Mouse (Mus musculus) frontal cortex, postnatal 10 days (tissue): ENCODE results near the gene Ncor2.

ENCODE experiments used
- DNase-seq, 2 experiments: peaks; one replicate each; pipeline ENCODE4 v3.0.0; 2022; ENCODE audit warnings: low spot score in 2 of 2, mixed read lengths in 1 of 2

The Ncor2 gene

DNA sequence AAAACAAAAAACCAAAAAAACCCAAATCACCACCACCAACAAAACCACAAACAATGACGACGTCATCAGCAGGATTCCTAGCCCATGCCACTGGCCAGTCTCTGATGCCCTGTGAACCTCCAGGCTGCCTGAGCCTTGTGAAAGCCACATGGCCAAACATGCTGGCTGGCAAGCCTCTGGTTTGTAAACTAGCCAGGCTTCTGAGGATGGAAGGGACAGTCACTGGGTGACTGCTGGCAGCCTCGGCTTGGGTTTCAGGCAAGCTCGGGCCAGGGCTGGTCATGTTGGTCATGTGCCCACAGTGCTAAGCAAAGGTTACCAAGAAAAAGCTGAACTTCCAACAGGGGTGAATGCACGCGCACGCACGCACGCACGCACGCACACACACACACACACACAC lies 157.7 kb downstream of the Ncor2 start:
- no peak for DNase-seq

- DNase-seq = no peak
Observed at GRCm38 (mm10) chr5:125019099-125019498, 159.9 kb downstream of the Ncor2 start.

- DNase-seq = no peak
Observed at GRCm38 (mm10) chr5:125017332-125017731, 161.7 kb downstream of the Ncor2 start.

- no peak for DNase-seq
Observed at GRCm38 (mm10) chr5:125016421-125017242, 162.4 kb downstream of the Ncor2 start.

DNA sequence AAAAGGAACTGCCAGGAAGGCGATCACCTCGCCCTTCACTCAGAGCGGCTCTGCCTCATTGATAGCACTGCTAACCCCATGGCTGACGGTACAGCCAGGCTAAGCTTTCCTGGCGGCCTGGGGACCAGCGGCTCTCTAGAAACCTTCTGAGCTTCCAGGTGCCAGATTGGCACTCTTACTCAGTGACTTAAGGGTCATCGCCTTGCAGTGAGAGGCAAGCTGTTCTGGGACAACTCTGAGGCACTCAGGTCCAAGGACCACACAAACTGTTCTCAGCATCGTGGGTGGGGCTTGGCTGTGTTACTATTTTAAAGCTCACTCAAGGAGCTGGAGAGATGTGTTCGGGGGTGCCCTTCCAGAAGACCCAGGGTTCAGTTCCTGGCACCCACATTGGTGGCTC lies 163.4 kb downstream of the Ncor2 start:
- DNase-seq = no peak

DNA sequence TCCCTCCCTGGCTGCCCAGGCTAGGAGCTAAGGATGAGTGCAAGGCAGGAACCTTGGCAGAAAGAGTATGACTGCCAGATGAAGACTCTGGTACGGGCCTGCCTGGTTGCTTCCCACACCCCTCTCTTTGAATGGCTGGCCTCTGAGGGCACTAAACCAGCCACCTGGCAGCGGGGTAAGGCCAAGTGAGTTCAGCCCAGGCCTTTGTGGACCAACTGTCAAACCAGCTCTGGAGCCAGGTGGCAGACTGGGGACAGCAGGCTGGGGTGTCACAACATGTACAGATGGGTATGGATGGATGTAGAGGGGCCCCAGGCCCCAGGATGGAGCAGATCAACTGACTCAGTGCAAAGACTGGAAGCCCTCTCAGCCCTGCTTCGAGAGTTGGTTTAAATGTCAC lies 164.0 kb downstream of the Ncor2 start:
- DNase-seq = no peak

- peak in 1 of 2 experiments; percentile 56 for DNase-seq
Observed at GRCm38 (mm10) chr5:125014497-125014896, 164.5 kb downstream of the Ncor2 start.

- no peak for DNase-seq
Observed at GRCm38 (mm10) chr5:125011628-125012027, 167.4 kb downstream of the Ncor2 start.

DNA sequence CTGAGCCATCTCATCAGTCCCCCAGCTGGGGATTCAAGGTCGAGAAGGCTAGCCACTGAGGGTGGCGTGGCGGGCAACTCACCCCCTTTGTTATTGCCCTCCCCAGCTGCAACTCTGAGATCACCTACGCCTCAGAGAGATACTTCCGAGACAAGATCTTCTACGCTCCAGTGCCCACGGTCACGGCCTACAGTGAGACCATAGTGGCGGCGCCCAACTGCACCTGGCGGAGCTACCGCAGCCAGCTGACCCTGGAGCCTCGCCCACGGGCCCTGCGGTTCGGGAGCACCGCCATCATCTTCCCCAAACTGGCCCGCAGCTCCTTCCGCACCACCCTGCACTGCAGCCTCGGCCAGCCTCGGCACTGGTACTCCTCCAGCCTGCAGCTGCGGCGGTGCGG lies 167.9 kb downstream of the Ncor2 start:
- no peak for DNase-seq

DNA sequence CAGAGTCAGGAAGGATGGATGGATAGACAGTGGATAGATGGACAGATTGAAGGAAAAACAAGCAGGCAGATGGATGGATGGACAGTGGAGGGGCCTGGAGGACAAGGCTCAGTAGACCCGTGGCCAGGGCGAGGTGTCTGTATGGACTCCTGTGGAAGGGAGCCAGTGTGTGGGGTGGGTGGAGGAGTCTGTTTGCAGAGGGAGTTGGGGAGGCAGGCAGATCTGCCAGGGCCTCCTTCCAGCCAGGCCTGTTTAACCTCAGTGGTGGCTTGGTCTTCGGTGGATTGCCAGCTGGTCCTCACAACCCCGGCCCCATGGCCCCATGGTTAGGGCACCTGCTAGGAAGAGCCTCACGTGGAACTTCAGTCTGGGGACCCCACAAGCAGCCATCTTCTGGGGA lies 172.1 kb downstream of the Ncor2 start:
- DNase-seq = no peak

DNA sequence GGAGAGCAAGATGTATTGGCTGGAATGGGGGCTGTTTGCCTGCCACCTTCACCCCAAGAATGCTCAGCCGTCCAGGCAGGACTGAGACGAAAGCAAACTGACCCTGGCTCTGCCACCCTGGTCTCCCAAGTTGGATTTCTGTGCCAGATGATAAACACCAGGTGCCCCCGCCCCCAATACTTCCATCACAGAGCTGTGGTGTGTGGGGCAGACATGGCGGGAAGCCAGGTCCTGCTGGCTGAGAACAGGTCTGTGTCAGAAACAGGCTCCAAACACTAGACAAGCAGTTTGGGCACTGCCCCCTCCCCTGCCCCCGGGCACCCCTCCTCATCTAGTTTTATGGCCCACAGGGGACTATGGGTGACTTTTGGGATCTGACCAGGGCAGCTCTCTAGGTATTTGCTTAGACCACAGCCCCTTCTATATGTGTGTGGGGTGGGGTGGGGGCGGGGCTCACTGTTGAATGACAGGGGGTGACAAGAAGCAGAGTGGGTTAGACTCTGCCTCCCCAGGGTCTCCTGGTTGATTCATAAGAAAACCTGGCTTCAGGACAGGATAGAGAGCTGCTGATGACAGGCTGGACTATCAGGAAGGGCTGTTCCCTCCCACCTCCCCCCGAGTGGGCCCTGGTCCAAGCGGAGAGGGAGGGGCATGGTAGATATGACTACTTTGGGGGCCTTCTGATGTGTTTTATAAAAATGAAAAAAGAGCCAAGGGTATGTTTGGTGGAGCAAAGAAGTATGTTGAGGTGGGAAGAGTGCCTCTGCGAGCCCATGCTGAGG lies 173.0 kb downstream of the Ncor2 start:
- DNase-seq = peak in 1 of 2 experiments; percentile 15

- DNase-seq = no peak
Observed at GRCm38 (mm10) chr5:125003873-125004255, 175.2 kb downstream of the Ncor2 start.

DNA sequence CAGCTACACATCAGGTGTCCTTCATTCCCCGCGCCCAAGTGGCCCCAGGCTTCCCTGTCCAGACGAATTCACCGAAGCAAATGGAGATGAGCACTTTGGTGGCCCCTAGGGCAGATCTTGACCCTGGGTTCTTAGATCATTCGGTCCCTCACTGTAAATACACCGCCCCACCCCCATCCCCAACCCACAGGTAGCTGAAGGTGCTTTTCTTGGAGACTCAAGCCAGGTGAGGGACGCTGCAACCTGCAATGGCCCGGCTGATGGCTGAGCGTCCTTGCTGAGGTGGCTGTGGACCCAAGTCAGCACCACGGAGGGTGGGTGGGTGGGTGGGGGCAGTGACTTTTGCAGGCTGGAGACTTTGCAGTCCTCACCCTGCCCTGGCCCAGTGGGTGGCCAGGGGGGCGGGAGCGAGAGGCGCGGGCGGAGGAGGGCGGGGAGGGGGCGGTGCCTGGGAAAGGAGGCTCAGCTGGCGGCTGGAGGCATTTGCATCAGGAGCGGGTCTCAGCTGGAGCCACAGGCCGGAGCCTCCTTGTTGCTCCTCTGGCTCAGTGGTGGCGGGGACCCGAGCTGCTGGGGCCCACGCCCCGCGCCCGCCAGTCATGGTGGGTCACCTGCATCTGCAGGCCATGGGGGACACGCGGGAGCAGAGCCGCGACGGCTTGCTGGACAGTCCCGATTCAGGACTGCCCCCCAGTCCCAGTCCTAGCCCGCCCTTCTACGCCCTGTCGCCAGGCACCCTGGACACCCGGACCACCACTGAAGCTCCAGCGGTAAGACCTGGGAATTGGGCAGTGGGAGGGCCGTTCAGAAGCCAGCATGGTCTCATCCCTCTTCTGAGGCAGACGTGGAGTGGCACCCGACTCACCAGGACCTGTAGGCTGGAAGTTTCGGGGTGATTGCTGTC lies 175.8 kb downstream of the Ncor2 start, which contains the start of gene Rflna:
TSS of gene Rflna (plus strand) at position 253 of the 904 bp plus-strand sequence.
- DNase-seq = peak in 1 of 2 experiments; percentile 18

DNA sequence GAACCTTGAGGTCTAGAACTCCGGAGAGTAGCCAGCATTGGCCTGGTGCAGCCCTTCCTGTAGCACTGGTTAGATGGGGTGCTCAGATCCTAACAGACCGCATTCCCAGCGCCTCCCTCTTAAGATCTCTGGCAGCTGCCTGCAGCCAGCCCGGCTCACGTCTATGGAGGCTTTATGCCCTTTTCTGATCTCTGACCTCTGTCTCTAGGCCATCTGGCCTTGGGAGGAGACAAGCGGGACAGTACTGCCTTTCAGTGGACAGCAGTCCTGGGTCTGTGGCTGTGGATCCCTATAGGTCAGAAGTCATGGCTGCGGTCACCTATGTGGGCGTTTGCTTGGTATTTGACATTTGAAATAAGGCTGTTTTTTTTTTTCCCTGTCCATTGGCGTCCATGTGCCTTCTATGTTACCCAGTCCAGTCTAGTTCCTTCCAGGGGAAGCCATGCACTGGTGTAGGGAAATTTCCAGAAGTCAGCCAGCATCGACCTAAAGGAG lies 178.2 kb downstream of the Ncor2 start:
- no peak for DNase-seq

DNA sequence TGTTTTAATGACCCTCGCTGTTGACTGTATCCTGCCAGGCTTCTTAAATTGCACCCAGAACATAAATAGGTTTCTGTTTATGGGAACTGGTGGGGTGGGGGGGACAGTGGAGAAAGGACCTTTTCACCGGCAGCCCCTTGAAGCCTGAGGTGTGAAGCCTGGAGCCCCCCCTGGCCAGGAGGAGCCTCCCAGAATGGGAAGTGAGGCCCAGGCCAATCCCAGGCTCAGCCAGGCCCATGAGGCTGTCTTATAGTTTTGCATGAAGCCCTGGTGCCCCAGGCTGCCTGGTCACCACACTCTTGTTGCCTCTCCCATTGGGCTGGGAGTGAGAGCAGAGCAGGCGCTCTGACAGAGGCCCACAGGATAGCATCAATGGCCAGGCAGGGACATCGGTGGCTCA lies 181.1 kb downstream of the Ncor2 start:
- no peak for DNase-seq

GRCm38 (mm10) chr5:124996816-124997215 lies 182.2 kb downstream of the Ncor2 start:
- peak in 1 of 2 experiments; percentile 25 for DNase-seq

GRCm38 (mm10) chr5:124992891-124993290 lies 186.1 kb downstream of the Ncor2 start:
- no peak for DNase-seq

DNA sequence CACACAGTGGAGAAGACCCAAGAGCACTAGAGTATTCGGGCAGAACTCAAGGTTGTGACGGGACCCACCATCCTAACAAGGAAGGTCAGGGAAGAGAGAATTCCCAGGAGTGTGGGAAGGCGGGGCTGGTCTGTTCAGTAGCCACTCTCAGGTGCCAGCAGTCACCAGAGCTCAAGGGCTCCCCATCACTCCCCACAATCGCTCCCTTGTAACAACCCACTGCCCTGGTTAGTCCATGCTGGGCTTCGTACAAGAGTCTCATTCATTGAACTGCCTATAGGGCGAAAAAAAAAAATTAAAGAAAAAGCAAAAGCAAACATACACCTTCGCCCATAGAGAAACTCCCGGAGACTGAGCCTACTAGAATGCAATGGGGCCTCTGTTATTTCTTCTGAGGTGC lies 186.7 kb downstream of the Ncor2 start:
- no peak for DNase-seq

DNA sequence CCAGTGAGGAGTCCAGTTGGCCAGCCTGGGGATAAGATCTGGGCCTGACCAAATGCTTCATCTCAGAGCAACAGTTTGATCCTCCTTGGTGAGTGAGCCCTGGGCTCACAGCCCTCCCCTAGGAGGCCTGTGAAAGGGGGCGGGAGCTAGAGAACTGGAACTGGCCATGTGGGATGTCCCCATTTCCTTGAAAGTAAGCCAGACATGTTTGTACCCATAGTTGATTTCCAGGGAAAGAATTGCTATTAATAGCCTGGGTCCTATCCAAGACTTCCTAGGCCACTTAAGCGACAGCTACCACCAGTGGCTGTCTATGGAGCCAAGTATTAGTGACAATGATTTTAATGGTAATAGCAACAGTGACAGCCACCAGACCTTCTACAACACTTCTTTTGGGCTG lies 189.3 kb downstream of the Ncor2 start:
- no peak for DNase-seq

GRCm38 (mm10) chr5:124986656-124987055 lies 192.4 kb downstream of the Ncor2 start:
- DNase-seq = no peak

DNA sequence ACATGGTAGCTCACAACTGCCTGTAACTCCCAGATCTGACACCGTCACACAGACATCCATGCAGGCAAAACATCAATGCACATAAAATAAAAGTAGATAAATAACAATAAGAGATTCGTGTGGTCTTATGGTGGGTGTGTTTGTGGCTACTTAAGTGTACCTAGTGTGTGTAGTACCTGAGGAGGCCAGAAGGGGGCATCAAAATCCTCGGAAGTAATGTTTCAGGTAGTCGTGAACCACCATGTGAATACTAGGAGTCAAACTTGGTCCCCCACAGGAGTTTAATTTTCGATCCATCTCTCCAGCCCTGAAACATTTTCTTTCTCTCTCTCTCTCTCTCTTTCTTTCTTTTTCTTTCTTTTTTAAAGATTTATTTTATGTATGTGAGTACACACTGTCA lies 192.8 kb downstream of the Ncor2 start:
- DNase-seq = no peak

GRCm38 (mm10) chr5:124969790-124970189 lies 209.2 kb downstream of the Ncor2 start:
- DNase-seq = no peak
